Mouse (Mus musculus): ENCODE measurements around the gene Mis18a.
A peak's percentile ranks its signal among the peaks of the same experiment; 100 is the strongest.

Mis18a gene

DNA sequence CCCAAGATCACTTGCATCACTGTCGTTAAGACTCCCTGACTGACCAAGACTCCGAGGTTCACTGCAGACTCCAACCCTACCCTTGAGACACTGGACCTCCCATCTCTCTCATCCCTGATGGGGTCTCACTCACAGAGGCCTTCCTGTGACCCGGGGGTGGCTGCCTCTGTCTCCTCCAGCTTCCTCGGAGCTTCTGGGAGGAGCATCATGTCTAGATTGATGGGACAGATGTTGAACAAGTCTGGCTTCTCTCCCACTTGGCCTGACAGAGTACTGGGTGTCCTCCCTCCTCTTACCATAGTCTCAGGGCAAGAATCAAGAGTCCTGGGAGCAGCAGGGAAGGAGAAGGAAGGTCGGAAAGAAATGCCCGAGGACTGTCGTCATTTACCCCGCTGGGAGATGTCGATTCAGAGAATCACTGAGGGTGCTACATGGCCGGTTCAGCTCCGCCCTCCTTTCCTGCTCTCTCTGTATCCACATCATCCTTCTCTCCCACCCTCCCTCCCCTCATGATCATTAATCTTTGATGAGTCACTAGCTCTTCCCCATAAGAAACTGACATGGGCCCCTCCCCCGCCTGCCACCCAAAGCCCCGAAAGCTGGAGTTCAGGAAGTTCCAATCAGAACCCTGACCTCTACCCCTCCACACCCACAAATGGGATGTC lies 22.9 kb downstream of the Mis18a start:
- DNase-seq (ENCODE audit: low spot score in 2 of 2), result no peak

DNA sequence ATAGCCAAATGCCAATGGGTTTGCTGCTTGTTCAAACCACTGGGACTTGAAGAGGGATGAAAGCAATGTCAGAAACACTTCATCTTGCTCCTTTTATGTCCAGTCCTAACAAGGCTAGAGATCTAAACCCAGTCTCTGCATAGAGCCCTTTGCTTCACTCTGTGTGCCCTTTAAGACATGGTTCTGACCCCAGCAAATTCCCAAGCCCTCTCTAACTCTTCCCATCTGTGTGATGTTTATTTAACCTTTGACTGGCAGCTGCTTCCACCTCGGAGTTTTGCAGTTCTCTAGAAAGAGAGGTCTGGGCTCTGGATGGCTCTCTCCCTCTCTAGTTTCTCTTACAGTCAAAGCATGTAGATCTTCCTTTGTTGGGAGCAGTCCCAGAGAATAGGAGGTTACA lies 23.6 kb downstream of the Mis18a start:
- DNase-seq (ENCODE audit: low spot score in 2 of 2), result no peak

DNA sequence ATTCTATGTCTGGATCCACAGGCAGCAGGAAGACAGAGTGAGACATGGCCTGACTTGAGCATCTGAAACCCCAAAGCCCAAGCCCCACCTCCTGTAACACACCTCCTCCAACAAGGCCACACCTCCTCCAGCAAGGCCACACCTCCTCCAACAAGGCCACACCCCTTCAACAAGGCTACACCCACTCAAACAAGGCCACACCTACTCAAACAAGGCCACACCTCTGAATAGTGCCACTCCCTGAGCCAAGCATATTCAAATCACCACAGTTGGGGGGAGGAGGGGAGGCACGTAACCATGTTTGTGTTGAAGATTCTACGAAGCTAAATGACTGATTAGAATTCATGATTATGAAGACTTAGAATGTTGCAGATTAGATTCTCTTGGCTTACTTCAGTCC lies 25.7 kb downstream of the Mis18a start:
- no peak for DNase-seq (ENCODE audit: low spot score in 2 of 2)

DNA sequence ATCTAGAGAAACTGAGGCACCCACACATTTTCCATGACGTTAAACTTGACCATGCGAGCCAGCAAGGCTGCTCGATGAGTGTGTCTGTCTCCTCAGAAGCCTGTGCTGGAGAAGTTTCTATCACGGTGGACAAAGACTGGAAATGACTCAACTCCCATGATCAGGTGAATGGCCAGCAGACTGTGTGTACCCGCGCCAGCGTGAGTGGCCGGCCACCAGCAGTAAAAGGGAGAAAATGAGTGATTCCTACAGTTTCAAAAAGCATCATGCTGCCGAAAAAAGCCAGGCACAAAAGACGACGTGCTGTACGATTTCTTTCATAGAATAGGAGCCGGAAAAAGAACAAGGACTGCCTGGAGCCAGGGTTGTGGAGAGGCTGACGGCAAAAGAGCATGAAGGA lies 27.8 kb downstream of the Mis18a start:
- no peak for DNase-seq (ENCODE audit: low spot score in 2 of 2)

DNA sequence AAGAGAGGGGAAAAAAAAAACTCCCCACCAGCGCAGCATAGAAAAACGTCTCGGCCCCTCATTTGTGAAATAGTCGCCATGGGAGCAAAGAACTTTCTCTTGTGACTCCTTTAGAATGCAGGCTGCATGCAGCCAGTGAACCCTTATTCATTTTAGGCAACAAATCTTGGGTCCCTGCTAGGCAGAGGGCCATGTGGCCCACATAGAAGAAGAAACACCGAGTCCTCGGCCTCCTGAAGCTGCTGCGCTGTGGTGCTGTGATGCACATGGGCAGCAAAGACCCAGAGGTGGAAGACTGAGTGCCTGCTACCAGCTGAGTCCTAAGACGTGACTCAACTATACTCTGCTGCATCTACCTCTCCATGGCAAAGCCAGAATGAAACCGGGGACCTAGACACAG lies 30.9 kb downstream of the Mis18a start:
- DNase-seq (ENCODE audit: low spot score in 2 of 2), result no peak

DNA sequence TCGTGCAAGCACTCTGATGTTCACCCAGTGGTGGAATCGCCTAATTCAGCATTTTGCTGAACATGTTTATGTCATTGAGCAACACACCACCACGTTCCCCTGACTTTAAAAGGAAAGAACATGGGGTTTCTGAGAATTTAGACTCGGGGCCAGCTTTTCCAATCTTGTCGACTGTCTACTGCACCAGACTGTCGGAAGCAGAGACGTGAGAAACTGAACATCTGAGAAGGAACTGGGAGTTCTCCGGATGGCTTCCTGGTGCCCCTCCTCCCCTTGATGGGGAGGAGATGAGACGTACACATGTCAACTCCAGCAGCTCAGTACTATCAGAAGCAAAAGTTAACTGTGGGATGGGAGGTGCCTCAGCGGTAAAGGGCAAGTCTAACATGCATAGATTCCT lies 32.1 kb downstream of the Mis18a start:
- no peak for DNase-seq (ENCODE audit: low spot score in 2 of 2)

DNA sequence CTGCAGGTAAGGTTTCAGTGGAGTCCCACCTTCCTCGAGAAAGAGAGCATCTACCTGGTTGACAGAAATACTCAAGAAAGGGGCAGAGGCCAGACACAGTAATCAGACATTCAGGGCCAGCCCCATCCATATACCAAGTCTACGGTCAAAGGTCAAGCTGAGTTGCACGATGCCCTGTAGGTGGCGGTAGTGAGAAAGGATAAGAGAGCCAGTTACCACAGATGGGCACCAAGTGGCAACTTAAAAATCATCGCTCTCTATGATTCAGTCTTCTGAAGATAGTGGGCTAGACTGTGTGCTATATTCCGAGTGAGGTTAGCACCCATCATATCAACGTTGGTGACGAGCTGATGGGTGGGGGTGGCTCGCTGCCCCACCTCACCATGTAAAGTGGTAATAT lies 32.5 kb downstream of the Mis18a start:
- DNase-seq (ENCODE audit: low spot score in 2 of 2), result no peak

DNA sequence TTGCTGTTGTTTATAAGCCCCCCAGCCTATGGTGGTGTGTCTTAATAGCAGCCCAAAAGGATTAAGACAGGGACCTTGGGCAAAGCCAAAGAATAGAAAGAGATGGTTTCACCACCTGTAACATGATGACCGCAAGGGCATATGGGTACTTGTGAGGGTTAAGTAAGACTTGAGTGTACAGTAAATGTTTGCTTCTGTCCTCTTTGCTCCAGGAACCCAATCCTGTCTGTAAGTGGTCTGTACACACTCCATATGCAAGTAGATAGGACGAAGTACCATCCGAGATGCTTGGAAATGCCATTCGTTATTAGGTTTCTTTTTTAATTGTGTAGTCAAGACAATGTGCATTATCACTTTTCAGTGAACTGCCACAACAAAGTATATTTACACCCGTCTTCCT lies 33.6 kb downstream of the Mis18a start:
- no peak for DNase-seq (ENCODE audit: low spot score in 2 of 2)

DNA sequence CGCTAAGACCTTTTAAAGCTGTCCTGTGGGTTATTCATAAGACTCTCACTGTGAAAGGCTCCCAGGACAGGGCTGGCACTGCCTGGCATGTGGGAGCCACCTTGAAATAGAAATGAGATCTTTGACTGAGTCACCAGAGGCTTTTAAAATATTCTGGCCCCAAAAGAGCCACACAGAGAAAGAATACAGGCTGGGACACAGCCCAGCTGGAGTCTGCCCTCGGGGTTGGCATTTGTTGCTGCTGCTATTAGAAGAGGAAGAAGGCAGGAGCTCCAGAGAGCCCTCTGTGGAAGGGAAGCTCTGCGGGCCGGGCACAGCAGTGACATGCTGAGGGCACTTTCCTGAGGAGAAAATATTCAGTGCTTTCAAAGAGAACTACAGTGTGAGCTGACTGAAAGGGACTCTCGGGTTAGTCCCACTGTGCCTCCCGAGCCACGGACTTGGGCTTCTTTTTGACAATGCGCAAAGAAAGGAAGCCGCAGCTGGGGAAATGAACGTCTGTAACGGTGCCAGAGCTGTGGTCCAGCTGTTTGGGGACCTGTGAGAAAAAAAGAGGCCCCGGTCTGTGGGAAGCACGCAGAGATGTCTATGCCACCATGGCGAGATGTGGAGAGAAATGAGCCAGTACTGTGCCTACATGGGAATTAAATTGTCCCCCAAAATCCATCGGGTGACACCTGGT lies 34.4 kb downstream of the Mis18a start:
- DNase-seq (ENCODE audit: low spot score in 2 of 2), result peak; percentile 49 to 62

DNA sequence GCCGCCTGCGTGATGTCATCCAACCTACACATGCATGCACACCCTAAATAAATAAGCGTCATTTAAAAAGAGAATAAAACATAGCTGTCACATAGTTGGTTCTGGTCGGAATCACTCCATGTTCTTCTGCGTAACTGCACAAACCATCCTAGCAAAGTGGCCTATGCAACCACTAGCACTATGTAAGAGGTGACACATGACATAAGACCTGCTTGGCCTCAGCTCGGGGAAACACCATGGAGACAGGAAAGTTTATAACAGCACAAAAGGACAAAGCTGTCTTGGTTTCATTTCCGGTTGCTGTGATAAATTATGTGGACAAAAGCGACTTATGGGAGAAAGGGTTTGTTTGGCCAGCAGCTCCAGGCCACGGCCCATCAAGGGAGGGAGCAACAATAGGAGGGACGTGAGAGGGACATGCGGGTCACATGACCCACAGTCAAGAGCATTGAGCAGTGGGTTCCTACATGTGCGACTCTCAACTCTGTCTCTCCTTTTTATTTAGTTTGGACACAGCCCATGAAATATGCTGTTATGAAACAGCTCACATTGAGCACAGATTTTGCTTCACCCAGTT lies 39.4 kb downstream of the Mis18a start:
- no peak for DNase-seq (ENCODE audit: low spot score in 2 of 2)

DNA sequence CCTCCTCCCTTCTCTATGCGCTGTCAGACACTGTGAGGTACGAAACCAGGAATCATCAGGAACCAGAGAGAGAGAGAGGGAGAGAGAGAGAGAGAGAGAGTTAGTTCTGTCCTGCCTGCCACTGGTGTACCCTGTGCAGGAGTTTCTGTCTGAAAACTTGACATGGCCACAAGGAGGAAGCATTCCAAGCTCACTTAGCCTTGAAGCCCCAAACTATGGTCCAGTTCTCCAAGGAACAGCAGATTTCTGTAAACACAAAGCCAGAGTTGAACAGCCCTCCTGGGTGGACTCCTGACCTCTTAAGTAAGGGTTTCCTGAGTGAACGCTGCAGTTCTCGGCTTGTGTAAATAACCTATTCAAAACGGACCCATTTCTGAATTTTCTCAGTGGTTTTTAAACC lies 40.2 kb downstream of the Mis18a start:
- DNase-seq (ENCODE audit: low spot score in 2 of 2), result no peak

DNA sequence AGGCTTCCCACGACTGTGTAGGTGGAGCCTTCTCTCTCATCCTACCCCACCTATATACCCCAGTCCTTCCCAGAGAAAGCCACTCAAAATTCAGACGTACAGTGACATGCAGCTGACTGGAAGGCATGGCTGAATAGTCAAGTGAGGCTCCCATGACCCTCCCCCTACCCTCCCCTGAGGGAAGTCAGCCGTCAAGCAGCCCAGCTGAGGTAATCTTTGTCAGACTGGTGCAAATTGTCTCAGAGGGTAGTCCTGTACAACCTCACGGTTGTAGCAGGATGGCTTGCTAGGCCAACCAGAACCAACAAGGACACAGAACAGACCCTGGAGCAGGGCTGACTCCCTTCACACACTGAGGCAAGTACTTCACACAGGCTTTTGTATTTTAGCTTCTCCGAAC lies 43.1 kb downstream of the Mis18a start:
- no peak for DNase-seq (ENCODE audit: low spot score in 2 of 2)

DNA sequence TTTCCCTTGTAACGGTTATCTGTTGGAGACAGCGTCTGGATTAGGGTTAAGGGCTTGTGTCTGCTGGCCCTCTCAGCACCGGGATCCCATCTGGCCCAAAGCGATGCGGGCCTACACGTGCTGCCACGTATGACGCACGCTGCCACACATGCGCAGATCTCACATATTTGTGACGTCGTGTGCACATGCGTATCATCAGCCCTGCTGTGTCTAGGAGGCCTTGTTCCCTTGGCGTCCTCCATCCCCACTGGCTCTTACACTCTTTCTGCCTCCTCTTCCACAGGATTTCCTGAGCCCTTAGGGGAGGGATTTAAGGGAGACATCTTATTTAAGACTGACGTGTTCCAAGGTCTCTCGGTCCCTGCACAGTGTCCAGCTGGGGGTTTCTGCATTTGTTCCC lies 47.2 kb downstream of the Mis18a start:
- DNase-seq (ENCODE audit: low spot score in 2 of 2), result no peak

DNA sequence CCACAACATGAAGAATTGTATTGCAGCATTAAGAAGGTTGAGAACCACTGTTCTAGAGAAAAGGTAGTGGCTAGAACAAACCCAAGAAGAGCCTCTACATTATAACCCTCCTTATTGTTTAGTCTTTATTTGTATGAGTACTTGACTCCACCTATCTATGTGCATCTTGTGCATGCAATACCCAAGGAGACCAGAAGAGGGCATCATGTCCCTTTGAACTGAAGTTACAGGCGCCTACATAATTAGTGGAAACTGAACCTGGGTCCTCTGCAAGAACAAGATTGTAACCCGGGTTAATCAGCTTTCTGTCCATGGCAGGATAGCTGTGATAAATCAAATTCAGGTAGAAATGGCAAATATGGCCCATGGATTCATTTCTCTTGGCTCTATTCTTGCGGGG lies 48.4 kb downstream of the Mis18a start:
- no peak for DNase-seq (ENCODE audit: low spot score in 2 of 2)

DNA sequence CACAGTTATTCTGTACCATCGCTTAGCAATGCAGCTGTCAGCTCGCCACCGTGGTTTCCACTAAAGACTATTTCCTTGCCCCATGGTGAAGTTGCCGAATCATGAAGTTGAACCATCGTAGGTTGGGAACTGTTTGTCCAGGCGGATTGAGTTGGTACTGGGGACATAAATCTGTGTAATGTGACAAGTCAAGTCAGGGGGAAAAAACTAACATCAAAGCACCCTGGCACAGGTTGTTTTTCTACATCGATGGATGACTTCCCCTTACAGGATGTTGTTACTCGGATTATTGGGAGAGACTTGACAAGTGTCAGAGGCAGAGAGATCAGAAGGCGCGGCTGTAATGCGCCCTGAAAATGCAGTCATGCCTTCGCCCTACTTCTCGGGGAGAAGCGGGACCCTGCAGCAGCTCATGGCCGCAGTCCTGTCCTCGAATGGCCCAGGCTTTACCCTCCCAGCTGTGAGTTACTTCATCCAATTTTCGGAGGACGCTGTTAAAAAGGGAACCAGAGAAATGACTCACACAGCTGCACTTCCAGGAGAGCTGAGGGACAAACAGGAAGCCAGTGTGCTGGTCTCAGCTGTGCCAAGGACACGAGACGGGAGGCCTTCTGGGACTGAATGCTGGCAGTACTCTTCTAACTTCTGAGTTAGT lies 50.2 kb downstream of the Mis18a start:
- DNase-seq (ENCODE audit: low spot score in 2 of 2), result no peak

DNA sequence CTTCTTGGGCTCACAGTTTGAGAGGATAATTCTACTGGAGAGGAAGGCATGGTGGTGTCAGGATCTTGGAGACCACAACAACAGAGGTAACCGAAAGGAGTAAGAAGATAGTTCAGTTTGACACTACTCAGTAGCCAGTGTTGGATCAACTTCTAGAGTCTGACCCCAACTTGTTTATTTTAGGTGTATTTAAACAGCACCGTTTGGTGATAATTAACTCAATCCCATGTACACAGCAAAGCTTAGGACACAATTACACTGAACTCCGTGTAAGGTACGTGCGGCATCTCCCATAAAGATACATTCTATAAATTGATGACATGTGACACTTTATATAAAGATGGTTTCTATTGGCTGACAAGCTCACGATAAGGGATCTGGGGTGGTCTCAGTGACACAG lies 52.6 kb downstream of the Mis18a start:
- no peak for DNase-seq (ENCODE audit: low spot score in 2 of 2)

DNA sequence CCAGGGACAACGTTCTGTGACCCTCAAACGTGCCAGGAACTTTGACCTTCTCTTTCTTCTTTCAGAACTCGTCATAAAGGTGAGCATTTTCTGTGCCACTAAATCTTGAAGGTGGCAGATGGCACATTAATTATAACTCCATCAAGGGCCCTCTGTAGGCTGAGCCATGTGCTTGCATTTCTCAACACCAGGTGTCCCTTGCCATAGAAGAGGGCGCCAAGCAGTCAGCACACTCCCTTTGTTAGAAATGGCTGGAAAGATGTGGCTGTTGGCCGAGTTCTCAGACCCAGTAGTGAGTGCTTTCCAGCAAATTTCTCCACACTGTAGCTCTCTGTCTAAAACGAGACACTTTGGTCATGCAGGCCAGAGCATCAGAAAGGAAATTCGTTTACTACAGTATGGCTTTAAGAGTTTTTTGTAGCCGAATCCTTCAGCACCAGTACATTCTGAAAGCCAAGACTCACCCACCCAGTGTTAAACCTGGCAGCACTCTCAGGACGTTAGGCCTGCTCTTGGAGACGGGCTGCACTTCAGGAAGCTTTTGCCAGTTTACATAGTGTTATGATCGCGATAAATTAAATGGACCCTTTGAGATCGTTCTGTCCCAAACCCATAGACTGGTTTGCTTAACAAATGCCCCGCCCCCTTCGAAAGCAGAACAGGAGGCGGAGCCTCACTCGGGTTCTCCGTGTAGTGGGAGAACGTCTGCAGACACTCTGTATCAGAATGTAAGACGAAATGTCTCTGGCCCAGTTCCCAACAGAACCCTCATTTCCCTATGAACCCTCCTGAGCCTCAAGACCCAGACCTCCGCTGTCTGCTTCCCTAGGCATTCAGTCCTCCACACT lies 53.5 kb downstream of the Mis18a start:
- DNase-seq (ENCODE audit: low spot score in 2 of 2), result peak in 1 of 2 experiments; percentile 51

All from left cerebral cortex, adult 9 months (tissue).